In genomic region chr1:190728111-190728651, GRCm38 (mm10) we compare ENCODE assay signal across 12 mouse cellular contexts.
A peak's percentile ranks its signal among the peaks of the same experiment; 100 is the strongest.
DNase-seq lines count a peak whose midpoint lies in the region; ATAC-seq and TF ChIP-seq lines count a peak whose summit lies in the region.
"Had no signal": no experiment of that assay in that cellular context is flagged by ENCODE, and none has a peak within 500 bp of the region (broad histone marks: within the 10 kb centered on the region; RNA-seq: fewer than 3 reads in every experiment).

No protein-coding gene starts in this region.

- TF ChIP-seq EP300 in lung, postnatal 0 days (IDR thresholded peaks at IDR 0.05), result no peak

- no peaks in the 10 kb centered on the region for H3K36me3 ChIP-seq in forebrain, embryonic 14.5 days (ENCODE audit: control insufficient read depth, insufficient read depth, low read length)
- H3K36me3 ChIP-seq in midbrain, postnatal 0 days (ENCODE audit: insufficient read depth, low read length), result no peaks in the 10 kb centered on the region
- no peaks in the 10 kb centered on the region for H3K36me3 ChIP-seq in lung, postnatal 0 days (ENCODE audit: insufficient read depth, low read length)
- H3K36me3 ChIP-seq: liver, embryonic 13.5 days had no signal

- H3K27ac ChIP-seq in forebrain, embryonic 14.5 days (ENCODE audit: low read depth, low read length), result peak overlapping the region; percentile 59
- H3K27ac ChIP-seq in midbrain, postnatal 0 days (ENCODE audit: low read depth, low read length), result no peak overlapping the region
- no peak overlapping the region for H3K27ac ChIP-seq in lung, postnatal 0 days (ENCODE audit: low read length)
- H3K27ac ChIP-seq: liver, embryonic 13.5 days had no signal

- TF ChIP-seq CTCF in midbrain, postnatal 0 days (IDR thresholded peaks at IDR 0.05), result no peak
- no peak for TF ChIP-seq CTCF in lung, postnatal 0 days (IDR thresholded peaks at IDR 0.05)

- no peaks in the 10 kb centered on the region for H3K9me3 ChIP-seq in forebrain, embryonic 14.5 days (replicated peaks; ENCODE audit: control insufficient read depth, low read length)
- no peaks in the 10 kb centered on the region for H3K9me3 ChIP-seq in midbrain, postnatal 0 days (ENCODE audit: low read length)
- no peaks in the 10 kb centered on the region for H3K9me3 ChIP-seq in lung, postnatal 0 days (ENCODE audit: low read length)
- H3K9me3 ChIP-seq: liver, embryonic 13.5 days had no signal

- no peak overlapping the region for H3K9ac ChIP-seq in forebrain, embryonic 14.5 days (ENCODE audit: low read length)
- H3K9ac ChIP-seq in midbrain, postnatal 0 days (replicated peaks; ENCODE audit: low read length, poor library complexity, severe bottlenecking), result no peak overlapping the region
- no peak overlapping the region for H3K9ac ChIP-seq in lung, postnatal 0 days (replicated peaks; ENCODE audit: low read depth)
- H3K9ac ChIP-seq: liver, embryonic 13.5 days had no signal

- no peaks in the 10 kb centered on the region for H3K27me3 ChIP-seq in forebrain, embryonic 14.5 days (replicated peaks; ENCODE audit: control insufficient read depth, insufficient read depth, low read length)
- no peaks in the 10 kb centered on the region for H3K27me3 ChIP-seq in midbrain, postnatal 0 days (ENCODE audit: insufficient read depth, low read length)
- no peaks in the 10 kb centered on the region for H3K27me3 ChIP-seq in lung, postnatal 0 days (replicated peaks; ENCODE audit: insufficient read depth, low read length)
- H3K27me3 ChIP-seq: liver, embryonic 13.5 days; megakaryocyte, embryonic 14.5 days had no signal

- ATAC-seq in forebrain, embryonic 14.5 days, result peak; percentile 78
- no peak for ATAC-seq in midbrain, postnatal 0 days (ENCODE audit: low FRiP score)
- ATAC-seq in lung, postnatal 0 days, result no peak

- H3K4me3 ChIP-seq in forebrain, embryonic 14.5 days (ENCODE audit: low read depth, low read length), result no peak overlapping the region
- no peak overlapping the region for H3K4me3 ChIP-seq in midbrain, postnatal 0 days (ENCODE audit: low read depth, low read length)
- H3K4me3 ChIP-seq in lung, postnatal 0 days (ENCODE audit: low read depth, low read length), result no peak overlapping the region
- H3K4me3 ChIP-seq: liver, embryonic 13.5 days; megakaryocyte, embryonic 14.5 days had no signal

- DNase-seq in brain, embryonic 18.5 days (ENCODE audit: low read depth, low spot score), result peak; percentile 57
- peak; percentile 95 for DNase-seq in forebrain, embryonic 14.5 days (ENCODE audit: low spot score)
- DNase-seq in layer of hippocampus, adult 8-10 months (ENCODE audit: low spot score in 2 of 2), result peak; percentile 37 to 48
- peak; percentile 50 for DNase-seq in midbrain, postnatal 0 days (ENCODE audit: low spot score)
- DNase-seq in thymus, postnatal 36 days, result no peak
- no peak for DNase-seq in lung, postnatal 0 days (ENCODE audit: low spot score)
- DNase-seq in cerebellum, adult 11-12 months, result no peak
- DNase-seq: cerebellum, adult 2 months; gastrocnemius, postnatal 36 days; liver, embryonic 13.5 days; thymus, adult 2 months had no signal

- peak overlapping the region; percentile 0; the same call in 1 of the 2 replicates for H3K4me2 ChIP-seq in forebrain, embryonic 14.5 days (ENCODE audit: low read length)
- H3K4me2 ChIP-seq in midbrain, postnatal 0 days (ENCODE audit: low read depth, low read length, poor library complexity, severe bottlenecking), result no peak overlapping the region
- H3K4me2 ChIP-seq in lung, postnatal 0 days (replicated peaks; ENCODE audit: low read depth, low read length), result no peak overlapping the region
- H3K4me2 ChIP-seq: liver, embryonic 13.5 days had no signal

- peaks cover 46% of the 10 kb centered on the region for H3K4me1 ChIP-seq in forebrain, embryonic 14.5 days (ENCODE audit: control insufficient read depth, insufficient read depth, low read length)
- H3K4me1 ChIP-seq in midbrain, postnatal 0 days (ENCODE audit: insufficient read depth, low read length), result no peaks in the 10 kb centered on the region; the same call in 1 of the 2 replicates
- no peaks in the 10 kb centered on the region for H3K4me1 ChIP-seq in lung, postnatal 0 days (ENCODE audit: insufficient read depth, low read depth, low read length)
- H3K4me1 ChIP-seq: liver, embryonic 13.5 days; megakaryocyte, embryonic 14.5 days had no signal

- 1% methylated on average over 4 of the region's 4 CpGs for WGBS in forebrain, embryonic 14.5 days
- 55% methylated on average over 4 of the region's 4 CpGs for WGBS in midbrain, postnatal 0 days
- WGBS in lung, postnatal 0 days, result 74% methylated on average over 4 of the region's 4 CpGs

Comparison
In these comparisons a context has a peak if more than half of its experiments do, and no peak if none do; other contexts are left out.
1. DNase-seq: peak in brain, embryonic 18.5 days (single experiment), forebrain, embryonic 14.5 days (single experiment), layer of hippocampus, adult 8-10 months (2 of 2) and midbrain, postnatal 0 days (single experiment); none in thymus, postnatal 36 days (0 of 2), lung, postnatal 0 days (single experiment) and cerebellum, adult 11-12 months (single experiment).